Mouse (Mus musculus): ENCODE data around the gene Grpel1.

Gene Grpel1

GRCm38 (mm10) chr5:36510956-36511355 is 46.2 kb downstream of the Grpel1 start:
- DNase-seq (ENCODE audit: low spot score in 2 of 2) = no peak

- no peak for DNase-seq (ENCODE audit: low spot score in 2 of 2)
These were observed 50.3 kb downstream of the Grpel1 start for GRCm38 (mm10) chr5:36515126-36515525.

- no peak for DNase-seq (ENCODE audit: low spot score in 2 of 2)
These were observed 50.8 kb downstream of the Grpel1 start for GRCm38 (mm10) chr5:36515558-36515957.

GRCm38 (mm10) chr5:36517596-36517995 is 52.8 kb downstream of the Grpel1 start:
- DNase-seq (ENCODE audit: low spot score in 2 of 2) = no peak

GRCm38 (mm10) chr5:36519751-36520150 is 55.0 kb downstream of the Grpel1 start:
- no peak for DNase-seq (ENCODE audit: low spot score in 2 of 2)

- DNase-seq (ENCODE audit: low spot score in 2 of 2) = no peak
These were observed 58.0 kb downstream of the Grpel1 start for GRCm38 (mm10) chr5:36522782-36523181.

GRCm38 (mm10) chr5:36523219-36523703 is 58.5 kb downstream of the Grpel1 start:
- no peak for DNase-seq (ENCODE audit: low spot score in 2 of 2)

Data from urinary bladder, adult 18-20 months (tissue).